Mouse (Mus musculus): ENCODE data around the gene Fto. TPM values are rescaled to one million over a fixed set of nuclear protein-coding genes. Genes with fewer than 3 reads are reported as not detected.

Fto gene
- polyA plus RNA-seq, 1 experiment from 2014 or later, result 56.1 TPM

DNA sequence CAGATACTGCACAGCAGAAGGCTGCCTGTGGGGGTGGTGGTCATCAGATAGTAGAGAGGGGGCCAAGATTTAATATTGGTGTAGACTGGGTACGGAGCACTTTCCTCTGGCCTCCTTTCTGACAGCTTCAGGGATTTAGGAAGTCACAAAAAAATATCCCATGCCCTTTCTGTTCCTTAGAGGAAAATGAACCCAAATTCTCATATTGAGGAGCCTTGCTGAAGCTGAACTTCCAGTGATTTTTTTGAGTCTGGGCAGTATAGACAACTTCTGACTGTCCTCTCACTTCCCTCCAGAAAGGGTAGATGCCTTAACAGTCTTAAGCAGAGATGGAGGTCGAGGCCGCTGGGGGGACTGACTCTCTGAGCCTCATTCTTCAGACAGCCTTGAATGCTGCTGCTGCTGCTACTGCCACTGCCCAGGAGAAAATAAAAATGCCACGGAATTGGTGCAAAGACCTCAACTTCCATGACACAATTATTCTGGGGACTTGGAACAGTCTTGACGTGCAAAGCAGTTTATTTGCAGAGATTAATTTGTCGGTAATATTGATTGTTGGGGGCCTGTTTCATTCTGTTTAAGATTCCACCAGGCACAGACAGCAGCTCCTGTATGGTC, 398.8 kb downstream of the Fto start:
- H3K27me3 ChIP-seq, result no peaks in the 10 kb centered on the region
- no peak for ATAC-seq (replicated peaks; ENCODE audit: insufficient number of reproducible peaks, insufficient read depth, low FRiP score, low read depth)
- H3K9me3 ChIP-seq (replicated peaks), result no peaks in the 10 kb centered on the region
- WGBS, result 38% methylated on average over 6 of the region's 6 CpGs
- 0 out of 2 replicates have a peak overlapping the region, but pooled peaks have one; percentile 6 for H3K27ac ChIP-seq
- H3K36me3 ChIP-seq, result no peaks in the 10 kb centered on the region
- H3K4me2 ChIP-seq, result no peak overlapping the region
- no peak overlapping the region for H3K4me3 ChIP-seq
- peaks cover 40% of the 10 kb centered on the region for H3K4me1 ChIP-seq (replicated peaks)
- no peak overlapping the region for H3K9ac ChIP-seq

DNA sequence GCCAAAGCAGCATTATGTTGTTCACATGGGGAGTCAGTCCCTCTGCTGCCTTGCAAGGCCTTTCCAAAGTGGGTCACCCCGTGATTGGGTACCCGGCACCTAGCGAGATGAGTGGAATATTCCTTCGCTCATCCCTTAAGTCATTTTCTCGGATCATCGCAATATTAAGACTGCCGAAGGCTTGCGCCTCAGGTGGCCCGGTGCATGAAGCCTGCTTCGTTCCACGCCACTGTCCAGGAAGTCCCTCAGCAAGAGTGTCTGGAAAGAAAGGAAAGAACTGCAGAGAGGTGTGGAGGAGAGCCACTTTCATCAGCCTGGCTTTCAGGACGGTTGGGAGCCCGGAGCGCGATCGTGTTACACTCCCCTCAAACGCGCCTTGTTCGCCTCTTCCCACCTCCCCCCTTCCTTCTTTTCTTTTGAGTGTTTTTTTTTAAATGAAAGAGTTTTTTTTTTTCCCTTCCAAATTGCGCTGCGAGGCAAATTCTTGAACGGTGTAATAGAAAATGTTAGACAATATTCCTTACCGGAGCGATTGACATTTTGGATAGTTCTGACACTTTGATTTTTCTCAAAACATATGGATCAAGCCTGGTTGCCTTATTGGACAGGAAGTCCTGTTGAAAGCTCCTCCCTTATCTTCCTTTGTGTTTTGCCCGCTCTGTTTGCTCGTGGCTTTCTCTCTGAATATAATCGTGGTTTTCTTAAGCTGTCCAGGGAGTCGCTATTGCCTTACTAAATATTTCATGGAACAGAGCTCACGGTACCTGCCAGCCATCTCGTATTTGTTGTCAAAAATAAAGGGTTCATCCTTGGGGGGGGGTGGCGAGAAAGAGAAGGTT, 399.6 kb downstream of the Fto start:
- no peaks in the 10 kb centered on the region for H3K9me3 ChIP-seq (replicated peaks)
- 7% methylated on average over 31 of the region's 31 CpGs for WGBS
- ATAC-seq (replicated peaks; ENCODE audit: insufficient number of reproducible peaks, insufficient read depth, low FRiP score, low read depth), result no peak

DNA sequence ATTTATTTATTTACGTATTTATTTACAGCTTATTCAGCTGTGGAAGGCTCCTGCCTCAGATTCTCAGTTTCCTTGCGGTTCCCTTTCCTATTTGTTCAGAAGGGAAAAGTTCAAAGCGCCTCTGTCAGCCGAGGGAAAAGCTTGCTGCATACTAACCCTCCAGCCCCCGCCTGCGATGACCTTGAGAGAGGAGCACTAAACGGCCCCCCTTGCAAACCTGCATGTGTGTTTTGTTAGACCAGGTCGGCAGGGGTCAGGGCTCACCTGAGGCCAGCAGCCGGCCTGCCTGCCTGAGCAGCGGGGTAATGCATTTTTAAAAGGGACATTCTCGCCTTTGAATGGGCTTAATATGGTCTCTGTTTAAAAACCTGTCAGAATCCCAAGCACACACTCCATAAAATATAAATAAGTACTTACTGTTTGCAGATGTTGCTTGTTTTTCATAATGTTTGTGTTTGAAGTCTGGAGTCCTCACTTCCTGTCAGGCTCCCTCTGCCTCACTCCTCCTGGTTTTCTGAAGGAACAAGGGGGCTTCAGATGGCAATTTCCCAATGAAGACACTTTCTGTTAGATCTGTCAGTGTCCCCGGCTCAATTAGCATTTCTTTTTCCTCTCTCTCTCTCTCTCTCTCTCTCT, 400.5 kb downstream of the Fto start:
- 24% methylated on average over 12 of the region's 12 CpGs for WGBS
- Histone ChIP-seq H3K27ac (no peak overlapping the region), H3K4me2 (peak overlapping the region; percentile 71), H3K4me3 (peak overlapping the region; percentile 39), H3K9me3 (replicated peaks) (no peaks in the 10 kb centered on the region), H3K27me3 (no peaks in the 10 kb centered on the region), H3K4me1 (replicated peaks) (peaks cover 40% of the 10 kb centered on the region), H3K9ac (peak overlapping the region; percentile 37; the same call in 1 of the 2 replicates), H3K36me3 (no peaks in the 10 kb centered on the region)
- ATAC-seq (replicated peaks; ENCODE audit: insufficient number of reproducible peaks, insufficient read depth, low FRiP score, low read depth), result no peak

More for the DNA sequence above, 399.6 kb downstream of the Fto start:
- H3K9ac ChIP-seq, result peak overlapping the region; percentile 37
- H3K36me3 ChIP-seq, result no peaks in the 10 kb centered on the region
- H3K4me3 ChIP-seq, result peak overlapping the region; percentile 39
- H3K27ac ChIP-seq, result 0 out of 2 replicates have a peak overlapping the region, but pooled peaks have one; percentile 6
- H3K4me2 ChIP-seq, result peak overlapping the region; percentile 71
- H3K27me3 ChIP-seq, result no peaks in the 10 kb centered on the region
- peaks cover 40% of the 10 kb centered on the region for H3K4me1 ChIP-seq (replicated peaks)

DNA sequence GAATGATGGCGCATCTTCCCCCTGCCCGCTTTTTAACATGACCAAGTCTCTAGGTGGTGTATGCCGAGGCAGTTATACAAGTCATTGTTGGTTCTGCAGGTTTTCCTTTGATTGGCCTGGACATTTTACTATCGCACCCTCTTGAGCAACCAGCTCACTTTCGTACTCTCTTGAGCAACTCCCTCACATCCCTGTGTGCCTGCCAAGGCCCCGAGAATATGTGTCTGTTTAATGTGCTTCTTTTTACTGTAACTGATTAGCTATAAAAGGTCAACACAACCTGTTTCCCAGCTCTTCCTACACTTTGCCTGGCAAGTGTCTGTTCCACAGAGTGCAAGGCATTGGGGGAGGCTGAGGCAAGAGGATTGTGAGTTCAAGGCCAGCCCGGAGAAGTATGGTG, 401.4 kb downstream of the Fto start:
- H3K9me3 ChIP-seq (replicated peaks), result no peaks in the 10 kb centered on the region
- H3K4me2 ChIP-seq, result no peak overlapping the region
- no peak overlapping the region for H3K27ac ChIP-seq
- no peak for ATAC-seq (replicated peaks; ENCODE audit: insufficient number of reproducible peaks, insufficient read depth, low FRiP score, low read depth)
- H3K9ac ChIP-seq, result no peak overlapping the region
- no peaks in the 10 kb centered on the region for H3K27me3 ChIP-seq
- H3K4me3 ChIP-seq, result no peak overlapping the region
- WGBS, result 74% methylated on average over 7 of the region's 7 CpGs
- H3K4me1 ChIP-seq (replicated peaks), result peaks cover 40% of the 10 kb centered on the region
- H3K36me3 ChIP-seq, result no peaks in the 10 kb centered on the region

DNA sequence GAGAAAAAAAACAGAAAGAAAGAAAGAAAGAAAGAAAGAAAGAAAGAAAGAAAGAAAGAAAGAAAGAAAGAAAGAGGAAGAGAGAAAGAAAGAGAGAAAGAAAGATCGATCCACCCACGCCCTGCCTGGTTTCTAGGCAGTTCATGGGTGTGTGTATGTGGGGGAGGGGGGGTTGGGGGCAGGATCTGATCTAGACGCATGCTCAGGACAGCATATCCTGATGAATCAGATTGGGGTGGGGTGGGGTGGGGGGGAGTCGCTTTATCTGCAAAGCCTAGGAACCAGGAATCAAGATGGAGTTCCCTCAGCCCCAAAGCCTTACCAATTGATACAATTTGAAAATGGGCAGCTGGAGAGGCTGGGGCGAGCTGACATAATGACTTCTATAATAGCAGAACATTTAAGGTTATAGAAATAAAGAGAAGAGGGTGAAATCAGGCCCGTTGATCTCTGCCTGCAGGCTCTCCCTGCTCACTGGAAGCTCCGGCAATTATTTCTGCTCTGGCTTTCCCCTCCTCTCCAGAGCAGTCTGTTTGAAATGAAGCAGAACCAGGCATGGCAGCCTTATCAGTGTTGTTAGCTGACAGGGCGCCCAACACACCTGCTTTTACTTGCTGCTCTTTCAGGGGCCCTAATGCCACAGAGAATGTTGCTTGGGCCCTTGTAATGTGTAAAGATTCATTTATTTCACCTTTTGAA, 402.2 kb downstream of the Fto start:
- peak overlapping the region; percentile 69 for H3K27ac ChIP-seq
- H3K9me3 ChIP-seq (replicated peaks), result no peaks in the 10 kb centered on the region
- peak; percentile 78 for ATAC-seq (replicated peaks; ENCODE audit: insufficient number of reproducible peaks, insufficient read depth, low FRiP score, low read depth)
- no peak overlapping the region for H3K4me3 ChIP-seq
- whole genome bisulfite sequencing, result 26% methylated on average over 8 of the region's 8 CpGs
- no peaks in the 10 kb centered on the region for H3K36me3 ChIP-seq
- no peaks in the 10 kb centered on the region for H3K27me3 ChIP-seq
- H3K4me2 ChIP-seq, result peak overlapping the region; percentile 14
- H3K9ac ChIP-seq, result no peak overlapping the region
- H3K4me1 ChIP-seq (replicated peaks), result peaks cover 40% of the 10 kb centered on the region

Other genes with a start within 250 kb of the Fto start
- 17.0 and 18.8 TPM in 2 replicates for gene Rbl2, start 243.5 kb upstream of the Fto start, polyA plus RNA-seq (2015; fragmentation: Nextera tagmentation; extraction: Ambion mirVana)
- 45.2 and 47.5 TPM in 2 replicates for gene Aktip, start 113.5 kb upstream of the Fto start, polyA plus RNA-seq (2015; fragmentation: Nextera tagmentation; extraction: Ambion mirVana)
- 5.4 and 6.8 TPM in 2 replicates for gene Rpgrip1l, start 263 bp upstream of the Fto start, polyA plus RNA-seq (2015; fragmentation: Nextera tagmentation; extraction: Ambion mirVana)

Data from heart, embryonic 15.5 days (tissue).